Mouse (Mus musculus) hindbrain, embryonic 14.5 days (tissue): ENCODE measurements around the gene Mroh3. TPM values are rescaled to one million over a fixed set of nuclear protein-coding genes. Genes with fewer than 3 reads are reported as not detected.

Experiments used
- ATAC-seq: fragments of 200-750 bp; cut with Nextera tagmentation; 2 replicates; pipeline ENCODE4 v1.8.0; 2017; ENCODE audit warnings: moderate number of reproducible peaks, mild to moderate bottlenecking, moderate TSS enrichment, moderate library complexity; ENCODE audit not compliant: low FRiP score
- DNase-seq: peaks from one replicate; pipeline ENCODE4 v3.0.0-alpha.2; 2015; ENCODE audit warnings: low spot score
- H3K27ac ChIP-seq: fragments of 300-500 bp; sonication (generic); 2 replicates; pipeline ENCODE4 v1.5.1; 2014; ENCODE audit warnings: mild to moderate bottlenecking, moderate library complexity
- H3K27me3 ChIP-seq: fragments of 300-500 bp; sonication (generic); 2 replicates; pipeline ENCODE4 v1.6.1; 2014; ENCODE audit warnings: mild to moderate bottlenecking, low read length, mixed read lengths; ENCODE audit not compliant: control insufficient read depth, insufficient read depth
- H3K36me3 ChIP-seq: fragments of 300-500 bp; sonication (generic); replicated peaks from 2 replicates; pipeline ENCODE4 v1.6.1; 2014; ENCODE audit not compliant: control insufficient read depth, insufficient read depth
- H3K4me1 ChIP-seq: fragments of 300-500 bp; sonication (generic); replicated peaks from 2 replicates; pipeline ENCODE4 v1.6.1; 2014; ENCODE audit warnings: antibody characterized with exemption, low read length, mixed read lengths; ENCODE audit not compliant: control insufficient read depth, insufficient read depth
- H3K4me2 ChIP-seq: fragments of 300-500 bp; sonication (generic); replicated peaks from 2 replicates; pipeline ENCODE4 v1.6.1; 2014; ENCODE audit warnings: mild to moderate bottlenecking, moderate library complexity
- H3K4me3 ChIP-seq: fragments of 300-500 bp; sonication (generic); replicated peaks from 2 replicates; pipeline ENCODE4 v1.5.1; 2014; ENCODE audit warnings: mild to moderate bottlenecking, low read length
- H3K9ac ChIP-seq: fragments of 300-500 bp; sonication (generic); 2 replicates; pipeline ENCODE4 v1.6.1; 2014
- H3K9me3 ChIP-seq: fragments of 300-500 bp; sonication (generic); 2 replicates; pipeline ENCODE4 v1.6.1; 2016; ENCODE audit warnings: low read length; ENCODE audit not compliant: control insufficient read depth
- WGBS: fragments of 180-500 bp; shearing (Covaris S2); extraction: QIAGEN DNeasy Blood & Tissue Kit; methylation state at CpG from one replicate; pipeline ENCODE4 v1.1.7; 2014; 5-methylcytosine and 5-hydroxymethylcytosine counted together
- polyA plus RNA-seq: library from polyadenylated mRNA; unstranded; fragments of >200 nt; fragmentation: Nextera tagmentation; extraction: Ambion mirVana; gene quantifications from 2 replicates; pipeline ENCODE4 v1.2.1, GENCODE M21; 2014

The Mroh3 gene
- polyA plus RNA-seq, 1 experiment from 2014 or later = not detected

DNA sequence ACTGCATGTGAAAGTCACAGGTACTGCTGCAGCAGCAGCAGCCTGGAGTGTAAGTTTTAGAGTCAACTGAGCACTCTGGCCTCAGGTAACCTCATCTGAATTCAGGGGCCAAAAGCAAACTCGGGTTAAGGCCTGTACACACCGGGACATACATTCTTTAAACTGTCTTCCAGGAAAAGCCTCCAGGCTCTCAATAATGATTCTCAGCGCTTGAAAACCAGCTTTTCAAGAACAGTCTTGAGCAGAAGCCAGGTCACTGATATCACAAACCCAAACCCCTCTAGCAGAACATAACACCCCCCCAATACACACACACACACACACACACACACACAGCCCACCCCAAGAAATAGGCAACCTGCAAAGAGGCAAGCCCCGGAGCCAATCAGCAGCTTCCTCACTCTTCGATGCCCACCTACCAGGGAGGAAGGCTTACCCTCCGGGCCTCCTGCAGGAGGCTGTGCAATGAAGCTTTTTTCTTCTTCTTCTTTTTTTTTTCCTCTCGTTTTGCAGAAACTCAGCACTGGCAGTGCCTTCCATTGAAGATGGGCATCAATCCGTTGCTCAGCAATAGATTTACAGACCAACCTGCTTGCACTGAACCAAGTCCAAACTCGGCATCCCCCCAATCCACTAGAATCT lies 19.8 kb upstream of the Mroh3 start:
- Histone ChIP-seq H3K36me3 (no peaks in the 10 kb centered on the region), H3K9me3 (no peaks in the 10 kb centered on the region), H3K4me1 (peaks cover 43% of the 10 kb centered on the region), H3K4me3 (peak overlapping the region; percentile 48), H3K9ac (0 out of 2 replicates have a peak overlapping the region, but pooled peaks have one; percentile 12), H3K4me2 (peak overlapping the region; percentile 63), H3K27ac (no peak overlapping the region), H3K27me3 (0 out of 2 replicates have a peak, but pooled peaks cover 7% of the 10 kb centered on the region)
- 2% methylated on average over 9 of the region's 9 CpGs for WGBS
- ATAC-seq (no peak), DNase-seq (no peak)

DNA sequence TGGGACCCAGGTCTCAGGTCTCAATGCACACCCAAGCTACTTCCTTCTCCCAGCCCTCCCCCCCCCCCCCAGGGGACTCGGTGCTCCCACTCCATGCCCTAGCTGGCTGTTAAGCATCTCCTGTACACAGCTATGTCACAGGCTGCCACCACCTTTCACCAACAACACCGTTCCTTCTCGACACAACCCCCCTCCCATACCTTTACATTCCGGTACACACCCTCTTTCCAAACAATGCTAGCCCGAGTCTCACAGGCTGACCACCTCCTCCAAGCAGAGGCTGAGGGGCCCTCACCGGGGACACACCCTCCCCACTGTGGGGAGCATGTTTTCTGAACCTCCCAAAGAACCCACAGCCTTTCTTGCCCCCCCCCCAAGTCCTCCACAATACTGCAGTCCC lies 19.0 kb upstream of the Mroh3 start:
- no peak for ATAC-seq
- Histone ChIP-seq H3K36me3 (no peaks in the 10 kb centered on the region), H3K4me3 (peak overlapping the region; percentile 48), H3K4me2 (peak overlapping the region; percentile 63), H3K4me1 (peaks cover 45% of the 10 kb centered on the region), H3K27me3 (0 out of 2 replicates have a peak, but pooled peaks cover 7% of the 10 kb centered on the region), H3K9me3 (no peaks in the 10 kb centered on the region), H3K27ac (no peak overlapping the region), H3K9ac (peak overlapping the region; percentile 24; the same call in 1 of the 2 replicates)
- 2% methylated on average over 6 of the region's 6 CpGs for WGBS
- no peak for DNase-seq

DNA sequence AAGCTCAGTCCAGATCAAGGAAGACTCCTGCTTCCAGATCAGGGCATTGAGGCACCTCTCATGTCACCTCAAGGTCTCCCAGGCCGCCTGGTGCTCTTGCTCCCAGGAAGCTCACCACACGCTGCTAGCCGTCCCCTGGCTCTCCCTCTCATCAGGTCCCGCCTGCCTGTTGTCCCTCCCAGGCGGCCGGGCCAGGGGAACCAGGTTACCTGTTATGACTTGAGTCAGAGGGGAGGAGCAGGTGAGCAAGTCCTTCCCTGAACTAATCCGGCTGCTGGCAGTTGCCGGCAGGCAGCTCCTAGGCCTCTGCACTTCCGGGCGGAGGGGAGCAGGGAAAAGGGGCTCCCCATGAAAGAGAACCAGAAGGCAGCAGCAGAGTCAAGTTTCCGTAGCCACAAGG lies 17.6 kb upstream of the Mroh3 start:
- no peak for ATAC-seq
- no peak overlapping the region for H3K4me3 ChIP-seq
- peaks cover 45% of the 10 kb centered on the region for H3K4me1 ChIP-seq
- H3K36me3 ChIP-seq = no peaks in the 10 kb centered on the region
- H3K4me2 ChIP-seq = 0 out of 2 replicates have a peak overlapping the region, but pooled peaks have one; percentile 5
- no peaks in the 10 kb centered on the region for H3K9me3 ChIP-seq
- H3K27ac ChIP-seq = no peak overlapping the region
- H3K9ac ChIP-seq = no peak overlapping the region
- 30% methylated on average over 11 of the region's 11 CpGs for WGBS
- H3K27me3 ChIP-seq = 0 out of 2 replicates have a peak, but pooled peaks cover 7% of the 10 kb centered on the region
- DNase-seq = no peak

DNA sequence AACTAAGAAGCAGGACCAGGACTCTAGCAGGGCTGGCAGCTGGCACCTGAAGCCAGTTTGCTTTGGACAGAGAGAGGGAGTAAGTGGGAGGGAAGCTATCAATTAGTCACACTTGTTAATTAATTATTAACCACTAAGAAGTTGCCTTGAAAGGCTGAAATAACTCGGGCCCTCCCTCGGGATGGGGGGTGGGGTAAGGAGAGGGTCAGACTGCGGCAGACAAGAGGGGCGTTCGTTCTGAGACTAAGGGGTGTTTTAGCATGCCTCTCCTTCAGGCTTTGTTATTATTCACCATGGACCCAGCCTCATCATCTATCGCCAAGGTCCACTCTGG lies 16.4 kb upstream of the Mroh3 start:
- Histone ChIP-seq H3K9ac (no peak overlapping the region), H3K4me1 (peaks cover 45% of the 10 kb centered on the region)
- WGBS = 18% methylated on average over 6 of the region's 6 CpGs

DNA sequence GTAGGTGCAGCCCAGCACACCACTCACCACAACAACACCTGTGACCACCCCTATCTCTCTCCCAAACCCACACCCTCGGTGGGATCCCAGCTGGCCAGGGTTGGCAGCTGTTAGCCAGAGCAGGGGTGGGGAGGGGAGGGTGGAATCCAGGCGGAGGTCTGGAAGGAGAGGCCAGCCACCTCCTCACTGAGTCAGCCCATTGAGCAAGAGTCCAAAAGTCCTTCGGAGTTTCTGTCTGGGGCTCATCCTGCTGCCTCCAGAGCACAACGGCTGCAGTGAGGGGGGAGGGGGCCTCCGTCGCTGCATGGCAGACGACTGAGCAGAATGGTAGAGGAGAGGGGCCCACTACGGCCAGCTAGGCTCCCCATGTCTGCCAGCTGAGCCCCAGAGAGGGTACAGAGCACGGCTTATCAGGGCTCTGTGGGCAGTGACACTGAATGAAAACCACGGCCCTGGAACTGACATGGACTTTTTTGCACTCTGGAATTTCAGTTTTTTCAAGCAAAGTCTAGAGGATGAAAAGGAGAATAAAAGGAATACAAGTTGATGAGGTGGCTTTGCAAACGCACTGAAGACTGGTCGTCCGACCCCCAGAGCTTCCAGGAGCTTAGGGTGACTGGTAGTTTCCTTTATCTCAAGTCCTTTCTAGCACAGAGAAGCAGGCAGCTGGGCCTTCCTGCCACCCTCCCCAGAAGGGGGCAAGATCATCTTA lies 15.9 kb upstream of the Mroh3 start:
- ATAC-seq = no peak
- DNase-seq = no peak
- no peak overlapping the region for H3K4me2 ChIP-seq
- 5% methylated on average over 13 of the region's 13 CpGs for WGBS
- H3K27ac ChIP-seq = no peak overlapping the region
- H3K4me1 ChIP-seq = peaks cover 45% of the 10 kb centered on the region
- H3K9me3 ChIP-seq = no peaks in the 10 kb centered on the region
- H3K36me3 ChIP-seq = no peaks in the 10 kb centered on the region
- no peak overlapping the region for H3K4me3 ChIP-seq
- H3K27me3 ChIP-seq = 0 out of 2 replicates have a peak, but pooled peaks cover 6% of the 10 kb centered on the region
- no peak overlapping the region for H3K9ac ChIP-seq

More for the DNA sequence above, 16.4 kb upstream of the Mroh3 start:
- no peak overlapping the region for H3K4me2 ChIP-seq
- no peak for ATAC-seq
- no peak overlapping the region for H3K27ac ChIP-seq
- H3K9me3 ChIP-seq = no peaks in the 10 kb centered on the region
- no peaks in the 10 kb centered on the region for H3K36me3 ChIP-seq
- H3K27me3 ChIP-seq = 0 out of 2 replicates have a peak, but pooled peaks cover 7% of the 10 kb centered on the region
- DNase-seq = no peak
- no peak overlapping the region for H3K4me3 ChIP-seq

DNA sequence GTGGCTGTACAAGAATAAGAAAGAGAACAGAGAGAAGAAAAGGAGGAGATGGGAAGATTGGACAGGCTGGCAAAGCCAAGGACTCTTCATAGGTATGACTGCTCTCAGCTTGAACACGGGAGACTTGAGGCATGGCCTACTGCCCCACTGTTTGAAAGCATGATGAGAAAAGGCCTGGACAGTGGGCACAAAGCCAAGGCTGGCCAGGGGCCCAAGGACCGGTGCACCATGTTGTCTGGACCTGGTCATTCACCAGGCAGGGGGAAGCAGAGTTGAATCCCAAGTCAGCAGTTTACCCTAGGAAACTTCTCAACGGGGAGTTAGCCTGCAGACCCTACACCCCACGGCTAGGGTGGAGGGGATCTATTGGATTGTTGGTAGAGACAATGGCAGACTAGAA lies 15.2 kb upstream of the Mroh3 start:
- H3K27ac ChIP-seq = no peak overlapping the region
- 52% methylated on average over 4 of the region's 4 CpGs for WGBS

DNA sequence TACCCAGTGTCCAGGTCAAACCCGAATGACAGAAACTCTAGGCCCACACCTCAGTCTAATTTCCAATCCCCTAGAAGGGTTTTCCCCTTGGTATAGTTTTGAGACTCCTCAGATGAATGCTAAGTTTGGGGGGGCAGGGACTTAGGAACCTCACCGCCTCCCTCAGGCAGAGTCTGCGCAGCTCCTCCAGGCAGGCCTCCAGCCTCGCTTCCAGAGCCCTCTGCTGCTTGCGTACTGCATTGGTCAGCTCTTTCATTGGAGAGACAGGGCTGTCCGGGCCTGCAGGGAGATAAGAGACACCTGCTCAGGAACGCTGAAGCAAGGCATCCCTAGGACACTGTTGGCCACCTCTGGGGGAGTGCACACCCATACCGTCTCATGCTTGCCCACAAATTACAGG lies 14.0 kb upstream of the Mroh3 start:
- H3K27me3 ChIP-seq = no peaks in the 10 kb centered on the region
- no peak overlapping the region for H3K9ac ChIP-seq
- no peak overlapping the region for H3K27ac ChIP-seq
- peaks cover 36% of the 10 kb centered on the region for H3K4me1 ChIP-seq
- H3K9me3 ChIP-seq = no peaks in the 10 kb centered on the region
- ATAC-seq (no peak), DNase-seq (no peak)
- 96% methylated on average over 8 of the region's 8 CpGs for WGBS
- no peaks in the 10 kb centered on the region for H3K36me3 ChIP-seq
- H3K4me3 ChIP-seq = no peak overlapping the region
- H3K4me2 ChIP-seq = no peak overlapping the region

More for the DNA sequence above, 15.2 kb upstream of the Mroh3 start:
- Histone ChIP-seq H3K27me3 (0 out of 2 replicates have a peak, but pooled peaks cover under 1% of the 10 kb centered on the region), H3K4me2 (no peak overlapping the region), H3K9me3 (no peaks in the 10 kb centered on the region), H3K4me3 (no peak overlapping the region), H3K4me1 (peaks cover 45% of the 10 kb centered on the region), H3K36me3 (no peaks in the 10 kb centered on the region), H3K9ac (no peak overlapping the region)
- ATAC-seq (no peak), DNase-seq (no peak)

DNA sequence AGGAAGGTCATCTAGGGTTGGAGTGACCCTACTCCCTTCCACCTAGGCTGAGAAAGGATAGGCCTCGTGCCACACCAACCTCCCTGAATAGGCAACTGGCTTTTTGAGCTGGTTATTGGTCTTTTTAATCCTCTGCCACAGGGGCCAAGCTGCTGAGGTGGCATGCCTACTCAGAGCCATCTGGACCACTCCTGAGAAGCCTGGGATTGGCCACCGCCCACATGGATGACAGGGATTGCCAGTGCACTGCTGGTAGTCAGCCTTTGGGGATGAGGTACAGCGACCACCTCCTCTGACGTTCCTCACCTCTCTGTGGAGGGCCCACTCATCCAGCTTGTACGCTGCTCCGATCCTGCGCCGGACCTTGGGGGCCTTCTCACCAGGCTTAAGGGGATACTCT lies 13.2 kb upstream of the Mroh3 start:
- H3K9ac ChIP-seq = no peak overlapping the region
- DNase-seq = no peak
- H3K36me3 ChIP-seq = no peaks in the 10 kb centered on the region
- H3K27me3 ChIP-seq = no peaks in the 10 kb centered on the region
- ATAC-seq = no peak
- H3K27ac ChIP-seq = no peak overlapping the region
- 96% methylated on average over 8 of the region's 8 CpGs for WGBS
- H3K9me3 ChIP-seq = no peaks in the 10 kb centered on the region
- H3K4me3 ChIP-seq = no peak overlapping the region
- peaks cover 28% of the 10 kb centered on the region for H3K4me1 ChIP-seq
- H3K4me2 ChIP-seq = no peak overlapping the region

DNA sequence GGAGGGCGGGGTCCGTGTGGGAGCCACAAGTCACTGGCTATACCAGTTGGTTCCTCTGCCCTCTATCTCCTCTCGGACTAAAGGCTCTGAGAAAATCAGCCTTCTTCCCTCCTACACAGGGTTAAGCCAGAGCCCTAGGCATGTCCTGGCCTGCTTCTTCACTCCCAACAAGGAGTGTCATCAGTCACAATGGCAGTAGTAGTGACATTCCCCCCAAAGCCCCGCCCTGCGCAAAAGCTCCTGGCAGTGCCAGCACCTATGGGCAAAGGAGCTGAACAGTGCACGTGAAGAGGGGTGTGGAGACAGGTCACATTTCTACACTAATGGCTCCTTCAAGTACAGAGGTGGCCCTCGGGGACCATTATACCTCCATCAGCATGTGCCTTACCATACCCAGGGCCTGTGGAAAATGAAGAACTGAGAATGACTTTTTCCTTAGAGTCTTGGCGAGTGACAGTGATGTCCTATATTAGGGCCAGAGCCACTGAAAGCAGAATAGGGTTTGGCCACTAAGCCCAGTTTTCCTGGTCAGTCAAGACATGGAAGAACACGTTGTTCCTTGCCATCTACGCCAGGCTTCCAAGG lies 11.2 kb upstream of the Mroh3 start:
- Histone ChIP-seq H3K4me3 (no peak overlapping the region), H3K36me3 (no peaks in the 10 kb centered on the region), H3K4me2 (no peak overlapping the region), H3K27ac (no peak overlapping the region), H3K9me3 (no peaks in the 10 kb centered on the region), H3K4me1 (peaks cover 14% of the 10 kb centered on the region), H3K27me3 (no peaks in the 10 kb centered on the region), H3K9ac (no peak overlapping the region)
- no peak for DNase-seq
- no peak for ATAC-seq
- WGBS = 92% methylated on average over 10 of the region's 10 CpGs
